Mouse (Mus musculus): ENCODE measurements around the gene Rnf220.

DNA sequence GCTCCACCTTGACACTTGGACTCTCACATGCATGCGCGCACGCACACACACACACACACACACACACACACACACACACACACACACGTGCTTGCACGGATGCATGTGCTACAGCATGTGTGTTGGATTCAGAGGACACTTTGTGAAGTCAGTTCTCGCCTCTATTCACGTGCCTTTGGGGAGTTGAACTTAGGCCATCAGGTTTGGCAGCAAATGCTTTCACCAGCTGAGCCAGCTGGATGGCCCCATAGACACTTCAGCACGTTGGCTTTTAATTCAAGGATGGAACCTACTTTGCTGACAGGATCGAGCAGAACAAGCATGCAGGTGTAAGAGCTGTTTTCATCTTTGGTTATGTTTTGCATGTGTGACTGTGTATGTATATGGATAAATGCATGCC, 275.0 kb downstream of the Rnf220 start:
- TF ChIP-seq CTCF (IDR thresholded peaks at IDR 0.05) (no peak), EP300 (IDR thresholded peaks at IDR 0.05) (no peak)

Measured in lung, postnatal 0 days (tissue).